Comparison of ENCODE assay signal across 8 mouse cellular contexts in the genomic region with DNA sequence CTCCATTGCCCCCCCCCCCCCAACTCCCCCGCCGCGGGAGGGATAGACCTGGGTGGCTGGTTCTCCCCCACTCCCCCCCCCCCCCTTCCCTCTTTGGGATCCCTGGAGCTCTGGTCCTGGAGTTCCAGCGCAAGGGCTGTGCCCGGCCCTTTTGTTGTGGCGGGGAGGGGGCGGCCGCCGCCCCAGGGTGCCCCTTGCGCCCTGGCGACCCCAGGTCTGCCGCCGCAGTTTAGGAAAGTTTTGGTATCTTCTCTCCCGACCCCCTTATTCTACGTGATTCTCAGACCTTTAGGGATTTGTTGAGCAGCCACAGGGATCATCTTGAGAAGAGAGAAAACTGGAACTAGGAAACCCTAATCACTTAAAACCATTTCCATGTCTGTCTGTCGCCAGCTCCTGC. TPM values are rescaled to one million over a fixed set of nuclear protein-coding genes. Genes with fewer than 3 reads are reported as not detected.
DNase-seq lines count a peak whose midpoint lies in the region; ATAC-seq and TF ChIP-seq lines count a peak whose summit lies in the region.

No protein-coding gene starts in this region.

- TF ChIP-seq CTCF in midbrain, postnatal 0 days (IDR thresholded peaks at IDR 0.05) = no peak

- DNase-seq in adrenal gland, adult (ENCODE audit: inconsistent age in 2 of 2, low spot score in 1 of 2) = peak; percentile 35 to 74
- no peak for DNase-seq in adrenal gland, adult 8-10 months
- DNase-seq in lung, adult 18-20 months = no peak
- DNase-seq in midbrain, postnatal 0 days (ENCODE audit: low spot score) = no peak
- no peak for DNase-seq in thymus, postnatal 0 days (ENCODE audit: low spot score)
- DNase-seq in spleen, postnatal 36 days (ENCODE audit: low spot score in 2 of 2) = no peak

- WGBS in lung, embryonic 15.5 days = 0% methylated on average over 9 of the region's 16 CpGs
- WGBS in hindbrain, embryonic 13.5 days = under 1% methylated on average over 12 of the region's 16 CpGs
- under 1% methylated on average over 10 of the region's 16 CpGs for WGBS in midbrain, postnatal 0 days

- no peaks in the 10 kb centered on the region for H3K9me3 ChIP-seq in lung, embryonic 15.5 days
- H3K9me3 ChIP-seq in hindbrain, embryonic 13.5 days = no peaks in the 10 kb centered on the region
- no peaks in the 10 kb centered on the region for H3K9me3 ChIP-seq in midbrain, postnatal 0 days (ENCODE audit: low read length)

- peak overlapping the region; percentile 65 for H3K4me2 ChIP-seq in lung, embryonic 15.5 days
- H3K4me2 ChIP-seq in hindbrain, embryonic 13.5 days = peak overlapping the region; percentile 81
- peak overlapping the region; percentile 80 for H3K4me2 ChIP-seq in midbrain, postnatal 0 days (ENCODE audit: low read depth, low read length, poor library complexity, severe bottlenecking)

- H3K36me3 ChIP-seq in lung, embryonic 15.5 days = no peaks in the 10 kb centered on the region
- no peaks in the 10 kb centered on the region for H3K36me3 ChIP-seq in hindbrain, embryonic 13.5 days
- no peaks in the 10 kb centered on the region for H3K36me3 ChIP-seq in midbrain, postnatal 0 days (ENCODE audit: insufficient read depth, low read length)

- peak overlapping the region; percentile 73 for H3K9ac ChIP-seq in lung, embryonic 15.5 days
- peak overlapping the region; percentile 97 for H3K9ac ChIP-seq in hindbrain, embryonic 13.5 days
- H3K9ac ChIP-seq in midbrain, postnatal 0 days (replicated peaks; ENCODE audit: low read length, poor library complexity, severe bottlenecking) = peak overlapping the region; percentile 97

- peak overlapping the region; percentile 91 for H3K27ac ChIP-seq in lung, embryonic 15.5 days
- H3K27ac ChIP-seq in hindbrain, embryonic 13.5 days = peak overlapping the region; percentile 97
- peak overlapping the region; percentile 87 for H3K27ac ChIP-seq in midbrain, postnatal 0 days (ENCODE audit: low read depth, low read length)

- ATAC-seq in lung, embryonic 15.5 days (ENCODE audit: borderline replicate concordance, extremely low read depth, low FRiP score, low TSS enrichment) = peak; percentile 31; the same call in 1 of the 2 replicates
- ATAC-seq in hindbrain, embryonic 13.5 days (ENCODE audit: low FRiP score) = peak; percentile 41
- peak; percentile 42; the same call in 1 of the 2 replicates for ATAC-seq in midbrain, postnatal 0 days (ENCODE audit: low FRiP score)

- peaks cover 18% of the 10 kb centered on the region; the same call in 1 of the 2 replicates for H3K4me1 ChIP-seq in lung, embryonic 15.5 days
- peaks cover 22% of the 10 kb centered on the region for H3K4me1 ChIP-seq in hindbrain, embryonic 13.5 days (replicated peaks)
- peaks cover 4% of the 10 kb centered on the region; the same call in 1 of the 2 replicates for H3K4me1 ChIP-seq in midbrain, postnatal 0 days (ENCODE audit: insufficient read depth, low read length)

- H3K4me3 ChIP-seq in lung, embryonic 15.5 days = peak overlapping the region; percentile 82
- peak overlapping the region; percentile 87 for H3K4me3 ChIP-seq in hindbrain, embryonic 13.5 days
- H3K4me3 ChIP-seq in midbrain, postnatal 0 days (ENCODE audit: low read depth, low read length) = peak overlapping the region; percentile 98

- H3K27me3 ChIP-seq in lung, embryonic 15.5 days = no peaks in the 10 kb centered on the region
- H3K27me3 ChIP-seq in hindbrain, embryonic 13.5 days = no peaks in the 10 kb centered on the region
- no peaks in the 10 kb centered on the region for H3K27me3 ChIP-seq in midbrain, postnatal 0 days (ENCODE audit: insufficient read depth, low read length)

RNA-seq across cellular contexts. Expression of a gene that starts 4.9 kb away (rescaled TPM):
- total RNA-seq in adrenal gland, adult 8-10 months (2022) = 10 to 100 TPM; 27.0 to 39.4 (median 35.4) TPM
- 51.7 and 56.2 TPM in 2 replicates for polyA plus RNA-seq in lung, embryonic 15.5 days (2015; fragmentation: Nextera tagmentation; extraction: Ambion mirVana)
- polyA plus RNA-seq in hindbrain, embryonic 13.5 days (2015; fragmentation: Nextera tagmentation; extraction: Ambion mirVana) = 46.7 and 50.8 TPM in 2 replicates
- total RNA-seq in midbrain, postnatal 0 days (2014; rRNA removed) = 59.2 and 65.8 TPM in 2 replicates
- polyA plus RNA-seq in midbrain, postnatal 0 days (2015; fragmentation: Nextera tagmentation; extraction: Ambion mirVana) = 34.4 and 35.4 TPM in 2 replicates
- polyA plus RNA-seq in thymus, postnatal 0 days (2015; fragmentation: Nextera tagmentation; extraction: Ambion mirVana) = 3.4 and 3.9 TPM in 2 replicates

Comparison
In these comparisons a context has a peak if more than half of its experiments do, and no peak if none do; other contexts are left out.
1. DNase-seq: peak in adrenal gland, adult (2 of 2); none in adrenal gland, adult 8-10 months (single experiment), lung, adult 18-20 months (0 of 2), midbrain, postnatal 0 days (single experiment), thymus, postnatal 0 days (single experiment) and spleen, postnatal 36 days (0 of 2).
2. Peak in every context shown above with its lines, with median percentiles within 50 percentile points of each other: ATAC-seq, H3K27ac ChIP-seq, H3K4me2 ChIP-seq, H3K4me3 ChIP-seq and H3K9ac ChIP-seq.